Mouse (Mus musculus): ENCODE measurements around the gene Zfp689.
"Not testable (repeated sequence)": the region's sequence is repeated elsewhere in the genome, so short reads cannot be mapped to it uniquely, and the experiment has no call there.

Zfp689 gene

GRCm38 (mm10) chr7:127470743-127471645, 22.0 kb upstream of the Zfp689 start:
- peak; percentile 83 for DNase-seq (ENCODE audit: extremely low spot score, low read depth, low spot score)

DNA sequence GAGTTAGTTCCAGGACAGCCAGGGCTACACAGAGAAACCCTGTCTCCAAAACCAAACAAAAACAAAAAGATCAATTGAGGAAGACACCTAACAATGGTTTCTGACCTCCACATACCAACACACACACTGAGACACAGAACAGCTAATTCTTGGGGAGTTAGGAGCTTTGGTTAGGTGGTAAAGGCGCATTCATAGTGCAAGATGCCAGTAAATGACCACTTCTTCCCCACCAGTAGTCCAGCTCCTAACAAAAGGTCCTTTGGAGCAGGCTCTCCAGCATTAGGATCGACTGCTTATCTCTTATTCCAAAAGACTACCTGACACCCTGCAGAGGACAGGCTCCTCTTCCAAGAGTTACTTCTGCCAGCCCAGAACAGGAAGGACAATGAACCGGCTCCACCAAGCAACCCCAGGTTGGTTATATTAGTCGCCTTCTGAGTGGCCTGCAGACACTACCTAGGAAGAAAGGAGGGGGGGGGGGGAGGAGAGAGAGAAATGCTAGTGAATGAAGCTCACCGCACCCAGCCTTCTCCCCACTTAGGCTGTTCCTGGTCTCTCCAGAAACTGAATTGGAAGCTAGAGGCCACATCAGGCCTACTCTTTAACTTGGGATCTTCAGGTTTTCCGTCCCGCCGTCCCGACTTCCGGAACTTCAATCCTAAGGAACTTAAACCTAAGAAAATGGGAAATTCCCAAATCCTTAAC, 21.2 kb upstream of the Zfp689 start:
- DNase-seq (ENCODE audit: extremely low spot score, low read depth, low spot score) = no peak

GRCm38 (mm10) chr7:127466606-127467005, 17.6 kb upstream of the Zfp689 start:
- no peak for DNase-seq (ENCODE audit: extremely low spot score, low read depth, low spot score)

GRCm38 (mm10) chr7:127465670-127466069, 16.7 kb upstream of the Zfp689 start:
- DNase-seq (ENCODE audit: extremely low spot score, low read depth, low spot score) = not testable (repeated sequence)

DNA sequence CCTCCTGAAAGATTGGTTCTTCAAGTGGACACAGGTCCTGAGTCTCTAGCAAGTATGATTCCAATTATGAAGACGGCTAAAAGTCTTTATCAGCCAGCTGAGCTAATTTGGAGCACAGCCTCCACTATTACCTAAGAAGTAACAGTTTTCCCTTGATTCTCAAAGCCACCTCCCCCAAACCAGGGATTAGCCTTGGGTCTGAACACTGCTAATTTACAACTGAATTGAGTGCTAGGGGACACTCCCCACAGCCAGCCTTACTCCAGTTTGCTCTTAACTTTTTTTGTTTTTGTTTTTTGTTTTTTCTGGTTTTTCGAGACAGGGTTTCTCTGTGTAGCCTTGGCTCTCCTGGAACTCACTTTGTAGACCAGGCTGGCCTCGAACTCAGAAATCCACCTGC, 16.2 kb upstream of the Zfp689 start:
- no peak for DNase-seq (ENCODE audit: extremely low spot score, low read depth, low spot score)

- not testable (repeated sequence) for DNase-seq (ENCODE audit: extremely low spot score, low read depth, low spot score)
Observed at GRCm38 (mm10) chr7:127459311-127459710, 10.4 kb upstream of the Zfp689 start, which contains the start of gene Prr14. TSS of gene Prr14 (plus strand) at chr7:127459611.

DNA sequence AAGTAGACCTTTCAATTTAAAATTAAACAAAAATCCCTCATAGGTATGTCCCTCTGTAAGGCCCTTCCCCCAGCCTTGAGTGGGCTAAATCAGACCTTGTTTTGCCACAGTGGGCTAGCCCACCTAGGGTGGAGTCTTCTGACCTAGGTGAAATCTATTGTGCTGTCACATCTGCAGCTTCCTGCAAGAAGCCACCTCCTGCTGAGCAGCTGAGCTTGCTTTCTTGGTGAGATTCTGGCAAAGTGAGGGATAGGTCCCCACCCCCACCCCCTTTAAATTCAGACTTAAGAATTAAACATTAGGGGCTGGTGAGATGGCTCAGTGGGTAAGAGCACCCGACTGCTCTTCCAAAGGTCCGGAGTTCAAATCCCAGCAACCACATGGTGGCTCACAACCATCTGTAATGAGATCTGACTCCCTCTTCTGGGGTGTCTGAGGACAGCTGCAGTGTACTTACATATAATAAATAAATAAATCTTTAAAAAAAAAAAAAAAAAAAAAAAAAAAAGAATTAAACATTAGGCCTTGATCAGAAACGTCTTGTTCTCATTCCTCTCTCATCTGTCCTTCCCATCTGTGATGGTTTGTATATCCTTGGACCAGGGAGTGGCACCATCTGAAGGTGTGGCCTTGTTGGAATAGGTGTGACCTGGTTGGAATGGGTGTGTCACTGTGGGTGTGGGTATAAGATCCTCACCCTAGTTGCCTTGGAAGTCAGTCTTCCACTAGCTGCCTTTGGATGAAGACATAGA, 9.6 kb upstream of the Zfp689 start:
- DNase-seq (ENCODE audit: extremely low spot score, low read depth, low spot score) = not testable (repeated sequence)

DNA sequence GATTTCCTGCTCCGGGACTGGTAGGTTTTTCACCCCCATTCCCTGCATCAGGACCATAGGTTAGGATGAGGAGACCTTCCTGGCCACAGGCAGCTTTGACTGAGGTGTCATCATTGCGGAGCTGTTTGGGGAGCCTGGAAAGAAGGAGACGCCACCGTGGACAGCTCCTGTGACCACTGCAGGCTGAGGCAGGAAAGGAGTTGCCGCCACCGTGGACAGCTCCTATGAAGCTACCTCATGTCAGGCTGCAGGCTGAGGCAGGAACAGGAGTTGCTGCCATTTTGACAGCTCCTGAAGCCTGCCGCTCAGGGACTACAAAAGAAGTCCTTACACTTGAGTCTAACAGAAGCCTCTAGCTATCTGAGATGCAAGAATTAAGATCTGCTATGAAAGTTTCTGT, 5.9 kb upstream of the Zfp689 start:
- DNase-seq (ENCODE audit: extremely low spot score, low read depth, low spot score) = no peak

DNA sequence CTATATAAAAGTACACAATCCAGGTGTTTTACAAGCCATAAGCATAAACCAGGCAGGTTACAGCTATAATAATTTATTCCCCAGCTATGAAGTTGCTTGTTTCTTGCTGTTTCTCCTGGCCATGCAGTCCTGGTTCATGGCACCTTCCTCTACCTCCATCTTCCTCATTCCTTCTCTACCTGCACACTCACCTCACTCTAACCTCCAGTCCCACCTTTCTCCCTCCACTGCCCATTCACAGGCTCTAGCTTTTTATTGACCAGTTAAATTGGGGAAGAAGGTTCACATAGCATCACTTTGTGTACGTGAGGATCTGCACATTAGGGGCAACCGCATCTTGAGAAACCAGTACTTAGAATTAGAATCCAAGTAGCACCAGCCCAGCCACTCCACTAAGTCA, 4.1 kb upstream of the Zfp689 start:
- DNase-seq (ENCODE audit: extremely low spot score, low read depth, low spot score) = no peak

DNA sequence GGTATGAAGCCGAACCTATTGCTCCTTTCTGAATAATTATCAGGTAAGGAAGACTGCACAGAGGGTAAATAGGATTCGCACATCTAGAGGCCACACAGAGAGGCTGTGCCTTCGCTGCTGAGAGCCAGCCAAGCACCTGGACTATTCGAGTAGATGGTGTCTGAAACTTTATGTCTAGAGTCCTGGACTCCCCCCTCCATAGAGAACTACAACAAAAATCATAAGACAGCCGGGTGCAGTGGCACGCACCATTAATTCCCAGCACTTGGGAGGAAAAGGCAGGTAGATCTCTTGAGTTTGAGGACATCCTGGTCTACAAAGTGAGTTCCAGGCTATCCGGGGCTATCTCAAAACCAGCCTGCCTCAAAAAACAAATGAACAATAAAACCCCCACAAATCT, 1.0 kb upstream of the Zfp689 start:
- DNase-seq (ENCODE audit: extremely low spot score, low read depth, low spot score) = no peak

GRCm38 (mm10) chr7:127443976-127444375, 5.0 kb downstream of the Zfp689 start:
- DNase-seq (ENCODE audit: extremely low spot score, low read depth, low spot score) = no peak

GRCm38 (mm10) chr7:127437724-127438123, 11.2 kb downstream of the Zfp689 start:
- DNase-seq (ENCODE audit: extremely low spot score, low read depth, low spot score) = no peak

DNA sequence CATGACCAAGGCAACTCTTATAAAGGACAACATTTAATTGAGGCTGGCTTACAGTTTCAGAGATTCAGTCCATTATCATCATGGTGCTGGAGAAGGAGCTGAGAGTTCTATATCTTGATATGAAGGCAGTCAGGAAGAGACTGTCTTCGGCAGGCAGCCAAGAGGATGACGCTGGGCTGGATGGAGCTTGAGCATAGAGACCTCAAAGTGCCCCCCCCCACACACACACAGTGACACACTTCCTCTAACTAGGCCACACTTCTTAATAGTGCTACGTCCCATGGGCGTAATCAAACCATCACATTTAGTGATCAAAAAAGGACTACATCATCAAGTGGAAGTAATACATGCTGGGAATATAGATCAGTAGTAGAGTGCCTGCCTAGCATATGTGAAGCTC, 13.8 kb downstream of the Zfp689 start:
- no peak for DNase-seq (ENCODE audit: extremely low spot score, low read depth, low spot score)

DNA sequence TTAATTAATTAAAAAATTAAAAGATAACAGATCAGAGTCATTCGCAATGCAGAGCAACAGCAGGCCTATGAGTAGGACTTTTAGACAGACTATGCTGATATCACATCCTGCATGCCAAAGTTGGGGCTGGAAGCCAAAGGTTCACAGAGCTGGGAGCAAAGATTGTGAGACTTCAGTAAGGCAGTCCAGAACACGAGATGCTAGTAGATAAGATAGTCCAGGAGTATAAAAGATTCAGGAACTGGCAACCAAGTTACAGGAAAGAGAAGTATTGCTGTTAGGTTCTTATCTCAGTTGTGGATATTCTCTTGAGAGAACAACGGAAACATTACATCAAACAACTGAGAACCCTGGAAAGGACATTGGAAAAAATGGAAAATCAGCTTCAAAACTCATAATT, 22.6 kb downstream of the Zfp689 start:
- no peak for DNase-seq (ENCODE audit: extremely low spot score, low read depth, low spot score)

DNA sequence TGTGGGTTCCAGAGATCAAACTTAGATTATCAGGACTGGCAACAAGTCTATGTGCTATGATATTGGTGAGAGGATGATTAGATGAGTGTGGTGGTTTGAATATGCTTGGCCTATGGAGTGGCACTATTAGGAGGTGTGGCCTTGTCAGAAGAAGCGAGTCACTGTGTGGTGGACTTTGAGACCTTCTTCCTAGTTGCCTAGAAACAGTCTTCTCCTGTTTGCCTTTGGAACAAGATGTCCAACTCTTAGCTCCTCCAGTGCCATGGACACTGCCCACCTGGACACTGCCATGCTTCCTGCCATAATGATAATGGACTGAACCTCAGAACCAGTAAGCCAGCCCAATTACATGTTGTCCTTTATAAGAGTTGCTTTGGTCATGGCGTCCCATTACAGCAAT, 23.0 kb downstream of the Zfp689 start:
- no peak for DNase-seq (ENCODE audit: extremely low spot score, low read depth, low spot score)

DNA sequence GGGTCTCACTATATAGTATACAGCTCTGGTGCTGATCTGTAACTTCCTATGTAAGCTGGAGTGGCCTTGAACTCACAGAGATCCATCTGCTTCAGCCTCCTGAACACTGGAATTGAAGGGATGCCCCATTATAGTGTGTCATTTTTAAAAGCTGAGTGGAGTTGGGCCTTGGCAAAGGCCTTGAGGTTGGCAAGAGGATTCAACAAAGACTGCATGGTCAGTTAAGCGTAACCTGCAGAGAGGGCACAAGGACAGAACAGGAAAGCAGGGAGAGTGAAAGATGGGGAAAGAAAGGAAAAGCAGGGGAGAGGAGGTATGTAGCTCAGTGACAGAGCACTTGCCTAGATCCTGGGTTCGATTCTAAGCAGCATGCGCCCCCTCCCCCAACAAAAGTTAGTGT, 23.7 kb downstream of the Zfp689 start:
- DNase-seq (ENCODE audit: extremely low spot score, low read depth, low spot score) = no peak

GRCm38 (mm10) chr7:127422247-127422646, 26.7 kb downstream of the Zfp689 start:
- no peak for DNase-seq (ENCODE audit: extremely low spot score, low read depth, low spot score)

- peak; percentile 58 for DNase-seq (ENCODE audit: extremely low spot score, low read depth, low spot score)
Observed at GRCm38 (mm10) chr7:127421388-127422191, 27.4 kb downstream of the Zfp689 start, which contains the start of gene Zfp688. TSS of gene Zfp688 (minus strand) at chr7:127422068.

DNA sequence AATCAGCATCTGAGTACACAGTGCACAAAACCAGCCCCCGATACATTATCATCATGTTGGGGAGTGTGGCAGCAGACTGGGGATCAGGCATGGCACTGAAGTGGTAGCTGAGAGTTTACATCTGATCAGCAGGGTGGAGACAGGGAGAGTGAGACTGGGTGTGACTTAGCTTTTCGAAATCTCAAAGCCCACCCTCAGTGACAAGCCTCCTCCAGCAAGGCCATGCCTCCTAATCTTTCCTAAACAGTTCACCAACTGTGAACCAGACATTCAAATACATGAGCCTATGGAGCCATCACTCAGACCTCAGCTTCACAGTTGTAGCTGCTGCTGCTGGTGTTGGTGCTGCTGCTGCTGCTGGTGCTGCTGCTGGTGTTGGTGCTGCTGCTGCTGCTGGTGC, 37.5 kb downstream of the Zfp689 start:
- DNase-seq (ENCODE audit: extremely low spot score, low read depth, low spot score) = no peak
